Mouse (Mus musculus) skeletal muscle tissue, adult 2 months (tissue): ENCODE measurements at regions not wholly inside any gene's neighbourhood (a gene's known extent, or its start where the extent isn't known, plus 50 kb on each side); places are given as distances from the start of the nearest gene placed in this dataset.
"Not testable (repeated sequence)": the region's sequence is repeated elsewhere in the genome, so short reads cannot be mapped to it uniquely, and the experiment has no call there.

Source experiments
- DNase-seq: peaks from one replicate; pipeline ENCODE4 v3.0.0-alpha.2; 2012; ENCODE audit warnings: low read depth, low spot score

DNA sequence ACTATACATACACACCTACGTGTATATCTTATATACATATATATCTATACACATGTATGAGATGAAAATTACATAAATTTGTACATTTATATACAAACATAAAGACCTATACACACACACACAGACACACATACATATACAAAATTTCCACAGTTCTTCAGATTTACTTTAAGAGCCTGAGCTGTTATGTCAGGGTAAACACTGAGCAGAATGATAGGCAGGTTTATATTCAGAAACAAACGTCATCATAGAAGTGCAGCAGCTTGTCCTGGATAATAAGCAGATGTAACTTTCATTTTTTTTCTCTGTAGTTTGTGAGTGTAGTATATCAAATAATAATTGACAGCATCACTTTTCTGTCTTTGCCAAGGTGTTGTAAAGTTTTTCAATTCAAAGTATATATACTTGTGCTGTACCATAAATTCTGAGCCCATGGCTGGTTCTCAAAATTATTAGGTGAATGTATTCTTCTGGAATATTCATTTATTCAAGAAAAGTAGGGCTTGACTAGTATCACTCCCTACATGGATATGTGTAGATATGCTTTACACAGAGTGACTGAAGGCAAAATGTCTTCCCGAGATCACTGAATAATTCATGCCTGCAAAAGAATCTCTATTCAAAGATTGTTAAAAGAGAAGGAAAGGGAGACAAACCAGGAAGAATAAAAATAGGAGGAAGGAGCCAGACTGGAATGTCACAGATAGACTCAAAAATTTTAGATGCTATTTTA is 583.8 kb upstream of the Brinp3 start:
- no peak for DNase-seq

DNA sequence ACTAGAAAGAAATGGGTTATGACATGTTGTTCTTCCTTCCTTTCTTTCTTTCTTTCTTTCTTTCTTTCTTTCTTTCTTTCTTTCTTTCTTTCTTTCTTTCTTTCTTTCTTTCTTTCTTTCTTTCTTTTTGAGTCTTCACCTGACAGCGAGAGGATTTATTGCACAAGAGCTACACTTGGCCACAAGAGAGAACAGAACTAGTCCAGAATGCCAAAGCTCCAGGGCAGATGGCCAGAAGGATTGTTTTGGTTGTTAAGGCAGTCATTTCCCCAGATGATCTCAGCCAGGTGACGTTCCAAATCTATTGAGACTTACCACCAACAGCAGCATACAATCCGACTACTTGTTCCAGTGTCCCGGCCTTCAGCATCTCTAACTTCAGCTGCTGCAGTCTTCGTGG is 558.8 kb upstream of the Brinp3 start:
- peak; percentile 9 for DNase-seq

DNA sequence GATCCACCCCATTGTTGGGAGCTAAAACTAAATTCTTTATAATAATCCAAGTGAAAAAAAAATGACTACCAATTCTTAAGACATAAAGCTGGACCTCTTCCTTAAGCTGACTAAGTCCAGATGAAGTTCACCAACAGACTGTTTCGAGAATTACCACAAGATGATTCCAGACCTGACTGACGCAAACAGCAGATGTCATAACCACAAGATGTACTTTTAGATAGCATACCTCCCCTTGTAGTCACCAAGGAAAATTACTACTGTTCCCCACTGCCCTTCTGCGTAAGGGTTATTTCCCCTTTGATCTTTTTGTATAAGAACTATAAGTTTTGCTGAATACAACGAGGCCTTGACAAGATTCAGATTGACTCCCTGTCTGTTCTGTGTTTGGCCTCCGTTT is 536.8 kb upstream of the Brinp3 start:
- DNase-seq: not testable (repeated sequence)

DNA sequence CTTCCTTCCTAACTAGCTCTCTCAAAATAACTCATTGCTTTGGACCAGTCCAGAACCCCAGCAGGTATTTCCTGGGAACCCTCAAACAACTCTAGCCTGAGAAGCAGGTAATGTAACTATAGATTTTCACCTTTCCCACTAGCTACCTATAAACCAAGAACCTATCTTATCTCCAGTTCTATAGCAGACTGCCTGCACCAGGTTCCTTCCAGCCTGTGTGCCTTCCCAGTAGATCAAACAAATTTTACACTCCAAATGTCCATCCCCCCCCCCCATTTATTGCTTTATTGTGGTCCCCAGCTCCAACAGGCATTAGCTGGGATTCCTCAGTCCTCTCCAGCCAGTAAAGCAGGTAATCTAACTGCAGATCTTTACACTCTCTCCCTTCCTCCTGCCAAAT is 532.3 kb upstream of the Brinp3 start:
- DNase-seq: no peak

DNA sequence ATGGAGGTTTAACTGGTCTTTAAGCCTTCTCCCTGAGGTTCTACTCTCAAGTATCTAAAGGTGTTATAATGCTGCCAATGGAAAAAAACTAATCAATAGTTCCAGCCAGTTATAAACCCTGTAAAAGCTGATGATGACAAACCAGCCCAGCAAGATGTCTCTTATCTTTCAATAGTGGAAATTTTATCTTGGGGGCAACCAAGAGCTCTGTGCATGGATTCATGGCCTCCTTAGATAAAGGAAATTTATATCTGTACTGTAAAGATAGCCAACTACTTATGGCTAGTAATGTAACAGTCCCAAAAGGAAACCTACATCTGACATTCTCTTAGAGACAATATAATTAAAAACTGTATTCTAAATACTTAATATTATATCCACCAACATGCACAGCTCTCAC is 526.5 kb upstream of the Brinp3 start:
- DNase-seq: no peak

DNA sequence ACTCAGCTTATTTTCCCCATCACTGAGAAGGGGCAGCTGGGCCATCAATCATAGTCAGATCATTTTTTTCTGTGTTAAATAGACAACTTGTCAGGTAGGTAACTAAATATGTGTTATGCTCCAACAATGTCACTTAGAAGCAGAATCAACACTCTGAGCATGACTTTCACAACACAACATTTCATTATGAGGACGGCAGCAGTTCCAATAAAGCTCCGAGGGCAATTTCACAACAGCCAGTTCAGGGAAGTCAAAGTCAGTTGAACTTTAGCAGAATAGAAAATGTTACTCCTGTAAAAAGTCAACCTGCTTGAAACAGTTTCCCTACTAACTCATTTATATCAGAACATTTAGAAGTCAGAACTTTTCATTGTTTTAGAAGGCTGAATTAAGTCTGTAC is 522.1 kb upstream of the Brinp3 start:
- no peak for DNase-seq

DNA sequence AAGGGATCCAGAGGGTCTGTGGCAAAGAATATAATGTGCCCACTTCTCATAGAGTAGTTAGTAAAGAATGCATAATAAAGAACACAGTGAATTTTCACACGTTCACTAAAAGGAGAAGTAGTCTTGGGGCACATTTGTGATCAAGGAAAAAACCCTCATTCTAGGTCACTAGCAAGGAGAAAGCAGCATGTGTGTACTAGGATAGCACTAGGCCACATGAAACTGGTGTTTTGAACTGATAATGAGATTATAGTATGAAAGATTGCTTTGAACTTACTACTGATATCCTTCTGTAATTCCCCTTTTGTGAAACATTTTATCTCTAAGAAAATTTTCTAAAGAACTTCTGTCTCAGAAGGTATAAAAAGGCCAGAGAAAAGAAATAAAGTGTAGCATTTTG is 492.6 kb upstream of the Brinp3 start:
- DNase-seq: no peak

DNA sequence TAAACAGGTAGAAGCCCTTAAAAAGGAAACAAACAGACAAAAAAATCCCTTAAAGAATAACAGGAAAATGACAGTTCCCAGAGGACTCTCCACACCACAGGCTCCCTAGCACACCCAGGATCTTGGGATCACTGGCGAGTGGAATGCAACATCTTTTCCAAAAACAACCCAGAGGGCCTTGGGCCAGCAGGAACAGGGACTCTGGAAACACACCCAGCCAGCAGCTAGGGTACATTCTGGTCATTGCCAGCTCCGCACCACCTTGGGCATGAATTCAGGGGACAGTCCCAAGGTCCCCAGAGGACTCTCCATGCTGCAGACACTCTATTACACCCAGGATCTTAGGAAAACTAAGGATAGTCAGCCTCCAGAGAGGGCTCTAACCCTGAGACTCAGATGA is 479.5 kb upstream of the Brinp3 start:
- no peak for DNase-seq

DNA sequence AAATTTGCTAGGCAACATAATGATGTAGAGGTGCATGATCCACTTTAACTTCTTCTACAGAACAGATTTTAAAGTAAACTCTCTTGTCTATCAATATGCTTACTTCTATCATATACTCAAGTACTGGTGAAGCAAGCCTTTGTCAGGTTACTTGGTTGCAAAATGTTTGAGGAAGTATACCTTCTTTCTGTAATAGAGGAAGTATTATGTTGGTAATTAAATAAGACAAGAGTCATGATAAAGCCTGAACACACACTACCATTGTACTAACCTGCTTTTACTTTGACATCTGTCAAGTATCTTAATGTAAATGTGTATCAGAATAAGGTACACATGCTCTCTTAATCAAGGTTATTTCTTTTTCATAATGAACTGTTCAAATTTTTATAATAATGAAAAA is 467.9 kb upstream of the Brinp3 start:
- no peak for DNase-seq

DNA sequence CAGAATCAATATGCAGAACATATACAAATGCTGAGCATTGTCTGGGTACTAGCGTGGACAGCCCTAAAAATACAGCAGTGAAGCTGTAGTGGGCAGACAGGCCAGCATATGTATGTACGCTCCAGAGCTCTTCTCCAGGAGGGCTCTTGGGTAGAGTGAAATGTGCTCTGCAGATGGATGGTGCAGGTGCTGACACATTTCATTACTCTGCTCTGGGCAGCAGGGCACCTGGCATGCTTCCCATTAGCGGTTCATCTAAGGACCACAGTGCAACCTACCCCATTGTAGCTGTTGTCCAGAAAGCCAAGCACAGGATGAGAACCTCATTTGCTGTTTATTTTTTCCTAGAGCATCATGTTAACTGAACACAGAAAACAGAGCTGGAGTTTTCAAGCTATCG is 466.9 kb upstream of the Brinp3 start:
- DNase-seq: no peak

DNA sequence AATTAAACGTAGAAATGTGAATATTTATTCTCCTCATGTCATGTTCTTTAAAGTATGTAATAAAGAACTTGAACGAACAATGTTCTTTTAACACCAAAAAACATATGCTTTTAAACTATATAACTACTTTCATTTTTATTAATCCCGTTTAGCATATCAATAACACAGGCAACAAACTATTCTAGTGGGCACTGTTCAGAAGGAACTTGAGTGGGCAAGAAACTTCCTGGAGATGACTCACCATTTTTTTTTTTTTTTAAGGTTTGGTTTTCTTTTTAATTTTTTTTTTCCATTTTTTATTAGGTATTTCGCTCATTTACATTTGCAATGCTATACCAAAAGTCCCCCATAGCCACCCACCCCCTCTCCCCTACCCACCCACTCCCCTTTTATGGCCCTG is 462.2 kb upstream of the Brinp3 start:
- DNase-seq: not testable (repeated sequence)

DNA sequence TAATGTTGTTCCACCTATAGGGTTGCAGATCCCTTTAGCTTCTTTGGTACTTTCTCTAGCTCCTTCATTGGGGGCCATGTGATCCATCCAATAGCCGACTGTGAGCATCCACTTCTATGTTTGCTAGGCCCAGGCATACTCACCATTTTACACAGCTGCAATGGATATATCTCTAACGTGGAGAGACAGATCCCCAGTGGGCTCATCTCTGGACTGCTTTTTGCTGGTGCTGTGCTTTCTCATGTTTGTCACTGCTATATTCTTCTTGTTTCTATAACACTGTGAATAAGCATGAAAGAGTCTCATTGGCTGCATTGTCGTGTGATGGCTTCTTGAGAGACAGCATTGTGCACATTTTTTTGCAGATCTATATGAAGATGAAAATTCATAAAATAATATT is 461.6 kb upstream of the Brinp3 start:
- not testable (repeated sequence) for DNase-seq

DNA sequence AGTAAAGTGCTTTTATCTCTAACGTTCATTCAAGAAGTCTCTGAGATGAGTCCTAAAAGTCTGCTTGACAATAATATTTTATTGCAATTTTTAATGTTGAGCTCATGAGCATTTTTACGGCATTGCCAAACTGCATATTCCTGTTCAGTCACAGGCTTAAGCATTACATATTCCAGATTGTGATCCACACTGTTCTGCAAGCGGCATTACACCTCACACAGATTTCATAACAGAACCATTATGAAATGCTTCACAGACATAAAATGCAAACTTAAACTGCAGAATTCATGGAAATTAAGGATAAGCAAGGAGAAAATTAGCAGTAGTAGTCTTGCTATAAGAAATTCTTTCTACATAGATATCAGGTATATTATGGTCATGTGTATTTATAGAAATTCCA is 442.1 kb upstream of the Brinp3 start:
- no peak for DNase-seq
